Mouse (Mus musculus) T-cell, adult 66 days (primary cell): Measurements from ENCODE around the gene Gm3252. TPM values are rescaled to one million over a fixed set of nuclear protein-coding genes. Genes with fewer than 3 reads are reported as not detected.

ENCODE experiments used
- total RNA-seq, 2 experiments: library from RNA; stranded (reverse); gene quantifications; 3 replicates in 1 of 2; 4 replicates in 1 of 2; pipeline ENCODE4 v1.2.4; 2023

Gene Gm3252
- total RNA-seq: not detected

DNA sequence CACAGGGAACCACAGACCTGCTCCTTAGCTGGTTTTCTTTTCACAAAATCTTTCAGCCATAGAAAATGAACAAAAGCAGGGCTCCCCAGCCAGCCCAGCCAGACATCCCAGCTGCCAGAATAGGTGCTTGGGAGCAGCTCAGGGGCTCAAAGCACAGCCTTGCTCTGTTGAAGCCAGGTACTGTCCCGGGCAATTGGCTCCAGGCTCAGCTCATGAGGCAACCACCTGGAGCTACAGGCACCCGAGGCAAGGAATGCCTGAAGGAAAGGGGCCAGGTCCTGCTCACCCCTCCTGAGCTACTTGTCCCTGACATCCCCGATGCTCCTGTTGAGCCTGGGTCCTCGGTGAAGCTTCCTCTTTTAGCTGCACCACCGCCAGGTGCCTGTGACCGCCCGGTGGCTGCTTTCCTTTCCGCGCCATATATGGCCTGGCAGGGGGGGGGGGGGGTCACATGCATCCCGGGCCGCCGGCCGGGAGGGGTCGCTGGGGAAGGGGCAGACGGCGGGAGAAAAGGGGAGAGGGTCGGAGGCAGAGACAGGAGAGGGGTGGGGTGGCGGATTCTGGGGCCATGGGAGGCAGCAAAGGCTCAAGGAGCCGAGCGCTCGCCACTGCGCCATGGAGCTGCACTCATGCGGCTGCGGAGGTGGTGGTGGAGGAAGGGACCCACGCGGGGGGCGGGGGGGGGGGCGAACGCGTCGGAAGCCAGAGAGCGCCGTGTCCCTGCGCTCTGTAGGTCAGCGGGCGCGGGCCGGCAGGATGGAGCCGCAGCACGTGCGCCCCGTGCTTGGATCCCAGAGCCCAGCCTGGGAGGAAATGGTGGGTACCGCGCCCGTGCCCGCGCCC lies at the start of gene Gm3252:
Gene Gm3252 (plus strand): TSS at position 738 of the 843 bp plus-strand sequence.

DNA sequence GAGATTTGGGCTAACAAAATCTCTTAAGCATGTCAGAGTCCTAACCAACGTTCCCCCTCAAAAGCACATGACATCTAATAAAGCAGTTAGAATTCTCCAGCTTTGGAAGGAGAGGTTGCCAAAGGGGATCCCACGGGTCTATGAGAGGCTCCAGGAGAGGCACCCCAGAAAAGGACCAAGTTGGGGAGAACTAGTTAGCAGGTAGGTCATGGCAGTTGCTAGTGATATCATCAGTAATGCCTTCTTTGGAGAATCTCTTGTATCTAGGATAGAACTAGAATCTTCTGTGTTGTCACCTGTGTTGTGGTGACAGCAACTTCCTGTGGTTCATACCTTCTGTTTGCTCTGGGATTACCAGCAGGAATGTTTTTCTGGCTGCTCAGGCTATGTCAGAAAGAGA lies 17.6 kb upstream of the Gm3252 start, which contains the start of gene Gm7876:
Gene Gm7876 (plus strand): TSS at position 301 of the 400 bp plus-strand sequence.

DNA sequence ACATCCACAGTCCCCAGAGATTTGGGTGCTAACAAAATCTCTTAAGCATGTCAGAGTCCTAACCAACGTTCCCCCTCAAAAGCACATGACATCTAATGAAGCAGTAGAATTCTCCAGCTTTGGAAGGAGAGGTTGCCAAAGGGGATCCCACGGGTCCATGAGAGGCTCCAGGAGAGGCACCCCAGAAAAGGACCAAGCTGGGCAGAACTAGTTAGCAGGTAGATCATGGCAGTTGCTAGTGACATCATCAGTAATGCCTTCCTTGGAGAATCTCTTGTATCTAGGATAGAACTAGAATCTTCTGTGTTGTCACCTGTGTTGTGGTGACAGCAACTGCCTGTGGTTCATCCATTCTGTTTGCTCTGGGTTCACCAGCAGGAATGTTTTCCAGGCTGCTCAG lies 49.5 kb downstream of the Gm3252 start, which contains the start of gene Gm9602:
Gene Gm9602 (plus strand): TSS at position 301 of the 400 bp plus-strand sequence.

Other genes starting within 250 kb of the Gm3252 start
- not detected for gene Gm3182, start 245.0 kb upstream of the Gm3252 start, total RNA-seq
- not detected for gene Gm3047, start 171.4 kb upstream of the Gm3252 start, total RNA-seq
- not detected for gene Gm8159, start 94.4 kb upstream of the Gm3252 start, total RNA-seq
- gene Gm3239, start 62.6 kb upstream of the Gm3252 start, total RNA-seq: not detected
- not detected for gene Gm7876, start 17.5 kb upstream of the Gm3252 start, total RNA-seq
- not detected for gene Gm9602, start 49.6 kb downstream of the Gm3252 start, total RNA-seq
- gene Gm3269, start 111.3 kb downstream of the Gm3252 start, total RNA-seq: not detected
- not detected for gene Gm3264, start 128.8 kb downstream of the Gm3252 start, total RNA-seq
- not detected for gene Gm3278, start 165.6 kb downstream of the Gm3252 start, total RNA-seq